Mouse (Mus musculus) MEL (cell line): ENCODE results near the gene Ano10.

ENCODE experiments used
- CTCF ChIP-seq, 3 experiments: IDR thresholded peaks in 2 of 3; conservative IDR thresholded peaks in 1 of 3; 2 replicates each; pipeline ENCODE4 v1.5.1; 2011 to 2012; ENCODE audit warnings: low read length in 3 of 3, low read depth in 2 of 3, mild to moderate bottlenecking in 2 of 3, improper control_type of control experiment in 1 of 3, inconsistent platforms in 1 of 3, mixed read lengths in 1 of 3, moderate library complexity in 1 of 3; ENCODE audit not compliant: control insufficient read depth in 1 of 3, insufficient read depth in 1 of 3, poor library complexity in 1 of 3, severe bottlenecking in 1 of 3
- GABPA ChIP-seq: IDR thresholded peaks from 2 replicates; pipeline ENCODE4 v1.6.1; 2012; ENCODE audit warnings: low read depth, mild to moderate bottlenecking, inconsistent platforms, low read length, improper control_type of control experiment, moderate library complexity
- NRF1 ChIP-seq: IDR thresholded peaks from 2 replicates; pipeline ENCODE4 v1.6.1; 2014; ENCODE audit warnings: low read depth, mild to moderate bottlenecking, inconsistent platforms, low read length, improper control_type of control experiment, moderate library complexity; ENCODE audit not compliant: poor library complexity, insufficient read depth, severe bottlenecking
- USF1 ChIP-seq: IDR thresholded peaks from 2 replicates; pipeline ENCODE4 v1.6.1; 2014; ENCODE audit warnings: low read depth, mild to moderate bottlenecking, inconsistent platforms, low read length, improper control_type of control experiment, moderate library complexity

- TF ChIP-seq USF1: no peak
- no peak for TF ChIP-seq NRF1
- no peak for TF ChIP-seq GABPA
- no peak for TF ChIP-seq CTCF (IDR thresholded peaks at IDR 0.05 in 2 of 3, conservative IDR thresholded peaks at IDR 0.05 in 1 of 3; ENCODE audit: control insufficient read depth in 1 of 3, insufficient read depth in 1 of 3, low read depth in 2 of 3, low read length in 3 of 3, poor library complexity in 1 of 3, severe bottlenecking in 1 of 3)
These were observed 167.4 kb downstream of the Ano10 start for GRCm38 (mm10) chr9:122126790-122127189.
